Mouse (Mus musculus) liver, postnatal 0 days (tissue): ENCODE results near the gene Fut8.

Source experiments
- CTCF ChIP-seq: sonication (generic); IDR thresholded peaks from 2 replicates; pipeline ENCODE4 v1.5.1; 2016; ENCODE audit warnings: antibody characterized with exemption, low read depth
- EP300 ChIP-seq: IDR thresholded peaks from 2 replicates; pipeline ENCODE4 v1.6.1; 2016; ENCODE audit warnings: antibody characterized with exemption, low read depth, mild to moderate bottlenecking

- no peak for TF ChIP-seq CTCF
- no peak for TF ChIP-seq EP300
Measured at GRCm38 (mm10) chr12:77511206-77511605, 273.3 kb downstream of the Fut8 start.
